Comparison of ENCODE assay signal across 15 mouse cellular contexts in the genomic region with DNA sequence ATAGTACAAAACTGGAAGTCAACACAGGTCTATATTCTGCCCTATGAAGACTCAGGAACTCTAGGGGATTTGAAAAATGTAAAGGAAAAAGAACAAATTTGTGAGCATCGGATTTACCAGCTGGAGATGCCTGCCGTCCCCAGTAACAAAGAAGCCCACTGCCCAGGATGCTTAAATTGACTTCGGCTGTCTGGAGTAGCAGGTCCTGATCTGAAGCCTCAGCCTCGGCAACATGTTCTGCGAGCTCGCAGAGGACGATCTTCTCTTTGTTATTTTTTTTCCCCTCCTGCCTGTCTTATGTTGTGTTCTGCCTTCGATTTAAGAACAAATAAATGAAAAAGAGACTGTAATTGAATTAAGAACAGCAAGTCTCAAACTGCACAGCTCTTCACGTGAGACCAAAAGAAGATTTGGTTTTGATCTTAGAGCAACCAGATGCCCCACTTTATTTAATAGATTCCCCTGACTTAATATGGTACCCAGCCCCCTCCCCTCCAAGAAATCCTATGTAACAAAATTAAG.
DNase-seq lines count a peak whose midpoint lies in the region; ATAC-seq lines count a peak whose summit lies in the region.
"Had no signal": no experiment of that assay in that cellular context is flagged by ENCODE, and none has a peak within 500 bp of the region (broad histone marks: within the 10 kb centered on the region; RNA-seq: fewer than 3 reads in every experiment).

No protein-coding gene starts in this region.

- peak overlapping the region; percentile 51; the same call in 1 of the 2 replicates for H3K27ac ChIP-seq in forebrain, embryonic 10.5 days
- no peak overlapping the region for H3K27ac ChIP-seq in midbrain, embryonic 12.5 days (replicated peaks)
- H3K27ac ChIP-seq in kidney, embryonic 14.5 days (ENCODE audit: low read depth, low read length), result no peak overlapping the region
- H3K27ac ChIP-seq: limb, embryonic 12.5 days; neural tube, embryonic 12.5 days had no signal

- WGBS in forebrain, embryonic 10.5 days, result 16% methylated on average over 9 of the region's 9 CpGs
- 9% methylated on average over 9 of the region's 9 CpGs for WGBS in midbrain, embryonic 12.5 days
- 62% methylated on average over 9 of the region's 9 CpGs for WGBS in kidney, embryonic 14.5 days

- no peak overlapping the region; the same call in 1 of the 2 replicates for H3K4me3 ChIP-seq in forebrain, embryonic 10.5 days
- H3K4me3 ChIP-seq in midbrain, embryonic 12.5 days, result no peak overlapping the region
- H3K4me3 ChIP-seq in kidney, embryonic 14.5 days (ENCODE audit: low read length), result no peak overlapping the region
- H3K4me3 ChIP-seq: limb, embryonic 12.5 days; neural tube, embryonic 12.5 days had no signal

- no peaks in the 10 kb centered on the region for H3K36me3 ChIP-seq in forebrain, embryonic 10.5 days (replicated peaks)
- H3K36me3 ChIP-seq in midbrain, embryonic 12.5 days, result no peaks in the 10 kb centered on the region
- no peaks in the 10 kb centered on the region for H3K36me3 ChIP-seq in kidney, embryonic 14.5 days (ENCODE audit: control insufficient read depth, insufficient read depth, low read length)
- H3K36me3 ChIP-seq: limb, embryonic 12.5 days; neural tube, embryonic 12.5 days had no signal

- H3K9ac ChIP-seq in midbrain, embryonic 12.5 days (replicated peaks), result no peak overlapping the region; the same call in 1 of the 2 replicates
- H3K9ac ChIP-seq in kidney, embryonic 14.5 days (ENCODE audit: low read depth, low read length), result no peak overlapping the region
- H3K9ac ChIP-seq: limb, embryonic 12.5 days; neural tube, embryonic 12.5 days had no signal

- H3K9me3 ChIP-seq in forebrain, embryonic 10.5 days, result no peaks in the 10 kb centered on the region
- H3K9me3 ChIP-seq in midbrain, embryonic 12.5 days, result no peaks in the 10 kb centered on the region
- H3K9me3 ChIP-seq in kidney, embryonic 14.5 days (ENCODE audit: control insufficient read depth, low read length), result no peaks in the 10 kb centered on the region
- H3K9me3 ChIP-seq: limb, embryonic 12.5 days; neural tube, embryonic 12.5 days had no signal

- peaks cover 7% of the 10 kb centered on the region; the same call in 1 of the 2 replicates for H3K4me1 ChIP-seq in forebrain, embryonic 10.5 days
- peaks cover 2% of the 10 kb centered on the region; the same call in 1 of the 2 replicates for H3K4me1 ChIP-seq in midbrain, embryonic 12.5 days
- no peaks in the 10 kb centered on the region for H3K4me1 ChIP-seq in kidney, embryonic 14.5 days (ENCODE audit: control insufficient read depth, insufficient read depth, low read length)
- H3K4me1 ChIP-seq: limb, embryonic 12.5 days; neural tube, embryonic 12.5 days had no signal

- H3K4me2 ChIP-seq in midbrain, embryonic 12.5 days (replicated peaks), result peak overlapping the region; percentile 39
- no peak overlapping the region for H3K4me2 ChIP-seq in kidney, embryonic 14.5 days (replicated peaks; ENCODE audit: low read depth, low read length)
- H3K4me2 ChIP-seq: limb, embryonic 12.5 days; neural tube, embryonic 12.5 days had no signal

- peak; percentile 49 for DNase-seq in heart, adult 11 months
- no peak for DNase-seq in heart, adult 9 months (ENCODE audit: low spot score in 2 of 2)
- peak; percentile 57 for DNase-seq in MN1 (ENCODE audit: low spot score)
- DNase-seq in forebrain, embryonic 10.5 days (ENCODE audit: extremely low spot score, low spot score), result no peak
- DNase-seq: adrenal gland, postnatal 36 days; heart, postnatal 36 days; lung, adult 2 months; right cerebral cortex, adult 18-20 months; thymus, adult 18-20 months had no signal

- ATAC-seq in midbrain, embryonic 12.5 days (ENCODE audit: low FRiP score, low read depth), result 0 out of 2 replicates have a peak, but pooled peaks have one; percentile 34
- ATAC-seq in granulocyte monocyte progenitor cell, adult 5-6 weeks (replicated peaks; ENCODE audit: poor library complexity, severe bottlenecking), result no peak
- no peak for ATAC-seq in kidney, embryonic 14.5 days (ENCODE audit: low FRiP score, low TSS enrichment)
- ATAC-seq in erythroblast, adult 5-6 weeks (replicated peaks; ENCODE audit: low FRiP score, poor library complexity, severe bottlenecking), result no peak

- no peaks in the 10 kb centered on the region for H3K27me3 ChIP-seq in forebrain, embryonic 10.5 days (ENCODE audit: poor library complexity, severe bottlenecking)
- no peaks in the 10 kb centered on the region for H3K27me3 ChIP-seq in midbrain, embryonic 12.5 days
- no peaks in the 10 kb centered on the region for H3K27me3 ChIP-seq in kidney, embryonic 14.5 days (ENCODE audit: control insufficient read depth, insufficient read depth, low read length)
- H3K27me3 ChIP-seq: limb, embryonic 12.5 days; neural tube, embryonic 12.5 days had no signal

Comparison
In these comparisons a context has a peak if more than half of its experiments do, and no peak if none do; other contexts are left out.
1. DNase-seq: peak in heart, adult 11 months (single experiment) and MN1 (single experiment); none in heart, adult 9 months (0 of 2) and forebrain, embryonic 10.5 days (single experiment).